Mouse (Mus musculus): Measurements from ENCODE around the gene Riok2. TPM values are rescaled to one million over a fixed set of nuclear protein-coding genes. Genes with fewer than 3 reads are reported as not detected.

The Riok2 gene
- polyA plus RNA-seq, 1 experiment from 2014 or later = 37.5 TPM

GRCm38 (mm10) chr17:17425906-17426305, 51.8 kb downstream of the Riok2 start:
- ATAC-seq (no peak), DNase-seq (ENCODE audit: low read depth, low spot score) (no peak)
- ChIA-PET POLR2A (no interaction called here), CTCF (no interaction called here)
- in situ Hi-C loops (cut with MboI; ENCODE audit: low pct_unique_long_range_greater_than_20kb) = no loop called here
- peaks cover 21% of the 10 kb centered on the region for H3K27me3 ChIP-seq
- TF ChIP-seq CTCF (IDR thresholded peaks at IDR 0.05) = no peak

GRCm38 (mm10) chr17:17428888-17429287, 54.8 kb downstream of the Riok2 start:
- DNase-seq (ENCODE audit: low read depth, low spot score) (no peak), ATAC-seq (no peak)
- no peak for TF ChIP-seq CTCF (IDR thresholded peaks at IDR 0.05)
- in situ Hi-C loops (cut with MboI; ENCODE audit: low pct_unique_long_range_greater_than_20kb) = no loop called here
- peaks cover 12% of the 10 kb centered on the region for H3K27me3 ChIP-seq
- POLR2A ChIA-PET = interaction anchor here (0.7 kb wide), 1 partner anchor 22 kb away, joined by 4 read pairs; no protein-coding TSS in a partner anchor
- CTCF ChIA-PET = no interaction called here

GRCm38 (mm10) chr17:17433679-17434078, 59.6 kb downstream of the Riok2 start:
- POLR2A ChIA-PET = no interaction called here
- in situ Hi-C loops (cut with MboI; ENCODE audit: low pct_unique_long_range_greater_than_20kb) = no loop called here
- H3K27me3 ChIP-seq = peaks cover under 1% of the 10 kb centered on the region
- CTCF ChIA-PET = no interaction called here
- ATAC-seq (no peak), DNase-seq (ENCODE audit: low read depth, low spot score) (no peak)
- TF ChIP-seq CTCF (IDR thresholded peaks at IDR 0.05) = no peak

- H3K27me3 ChIP-seq = peaks cover 22% of the 10 kb centered on the region
- no peak for TF ChIP-seq CTCF (IDR thresholded peaks at IDR 0.05)
- ATAC-seq (no peak), DNase-seq (ENCODE audit: low read depth, low spot score) (no peak)
- in situ Hi-C loops (cut with MboI; ENCODE audit: low pct_unique_long_range_greater_than_20kb) = no loop called here
- ChIA-PET POLR2A (no interaction called here), CTCF (interaction anchor here (1.0 kb wide), 1 partner anchor 49 kb away, joined by 4 read pairs; no protein-coding TSS in a partner anchor)
These were observed 64.6 kb downstream of the Riok2 start for GRCm38 (mm10) chr17:17438576-17439191.

GRCm38 (mm10) chr17:17441876-17442498, 67.9 kb downstream of the Riok2 start:
- ChIA-PET CTCF (no interaction called here), POLR2A (no interaction called here)
- ATAC-seq (no peak), DNase-seq (ENCODE audit: low read depth, low spot score) (no peak)
- in situ Hi-C loops (cut with MboI; ENCODE audit: low pct_unique_long_range_greater_than_20kb) = no loop called here
- peaks cover 30% of the 10 kb centered on the region for H3K27me3 ChIP-seq
- TF ChIP-seq CTCF (IDR thresholded peaks at IDR 0.05) = no peak

- DNase-seq (ENCODE audit: low read depth, low spot score) (no peak), ATAC-seq (no peak)
- in situ Hi-C loops (cut with MboI; ENCODE audit: low pct_unique_long_range_greater_than_20kb) = no loop called here
- H3K27me3 ChIP-seq = peaks cover 22% of the 10 kb centered on the region
- TF ChIP-seq CTCF (IDR thresholded peaks at IDR 0.05) = no peak
- ChIA-PET CTCF (no interaction called here), POLR2A (no interaction called here)
These were observed 70.3 kb downstream of the Riok2 start for GRCm38 (mm10) chr17:17444297-17444886.

Other genes starting within 250 kb of the Riok2 start
- not detected for gene Lix1, start 28.4 kb downstream of the Riok2 start, polyA plus RNA-seq (2021)